Mouse (Mus musculus) c-Kit-positive CD71-positive TER-119-positive erythroid progenitor cells, embryonic 14.5 days (primary cell): ENCODE data around the gene Tex44.

Experiments used
- DNase-seq: peaks from one replicate; pipeline ENCODE4 v3.0.0-alpha.2; 2013; ENCODE audit warnings: low spot score

Tex44 gene

GRCm38 (mm10) chr1:86426128-86426527, at the start of gene Tex44, which contains the start of gene Nmur1:
TSS of gene Tex44 (plus strand) at chr1:86426329.
TSS of gene Nmur1 (minus strand) at chr1:86426228.
- DNase-seq = no peak

GRCm38 (mm10) chr1:86376354-86376753, 49.8 kb upstream of the Tex44 start:
- DNase-seq = no peak

GRCm38 (mm10) chr1:86378662-86379061, 47.5 kb upstream of the Tex44 start:
- no peak for DNase-seq

- DNase-seq = no peak
Measured at GRCm38 (mm10) chr1:86379161-86379569, 47.0 kb upstream of the Tex44 start.

GRCm38 (mm10) chr1:86381027-86381426, 45.1 kb upstream of the Tex44 start:
- peak; percentile 67 for DNase-seq

- DNase-seq = peak; percentile 61
Measured at GRCm38 (mm10) chr1:86389230-86389629, 36.9 kb upstream of the Tex44 start.

- no peak for DNase-seq
Measured at GRCm38 (mm10) chr1:86391425-86391824, 34.7 kb upstream of the Tex44 start.

GRCm38 (mm10) chr1:86393219-86393618, 32.9 kb upstream of the Tex44 start:
- no peak for DNase-seq

GRCm38 (mm10) chr1:86394246-86394645, 31.9 kb upstream of the Tex44 start:
- DNase-seq = no peak

- DNase-seq = no peak
Measured at GRCm38 (mm10) chr1:86395897-86396296, 30.2 kb upstream of the Tex44 start.

GRCm38 (mm10) chr1:86397621-86398020, 28.5 kb upstream of the Tex44 start:
- no peak for DNase-seq

GRCm38 (mm10) chr1:86398222-86398621, 27.9 kb upstream of the Tex44 start:
- no peak for DNase-seq

GRCm38 (mm10) chr1:86399322-86399721, 26.8 kb upstream of the Tex44 start:
- DNase-seq = no peak

GRCm38 (mm10) chr1:86400096-86400754, 25.9 kb upstream of the Tex44 start:
- no peak for DNase-seq

GRCm38 (mm10) chr1:86404834-86405233, 21.3 kb upstream of the Tex44 start:
- DNase-seq = peak; percentile 34

GRCm38 (mm10) chr1:86406313-86406712, 19.8 kb upstream of the Tex44 start:
- DNase-seq = no peak

- DNase-seq = no peak
Measured at GRCm38 (mm10) chr1:86406914-86407313, 19.2 kb upstream of the Tex44 start.

- DNase-seq = no peak
Measured at GRCm38 (mm10) chr1:86408515-86408914, 17.6 kb upstream of the Tex44 start.

GRCm38 (mm10) chr1:86409476-86409875, 16.7 kb upstream of the Tex44 start:
- no peak for DNase-seq

GRCm38 (mm10) chr1:86414715-86415114, 11.4 kb upstream of the Tex44 start:
- no peak for DNase-seq

- no peak for DNase-seq
Measured at GRCm38 (mm10) chr1:86415144-86415543, 11.0 kb upstream of the Tex44 start.

GRCm38 (mm10) chr1:86415612-86416184, 10.4 kb upstream of the Tex44 start:
- DNase-seq = no peak

GRCm38 (mm10) chr1:86416321-86416720, 9.8 kb upstream of the Tex44 start:
- DNase-seq = no peak

GRCm38 (mm10) chr1:86421007-86421406, 5.1 kb upstream of the Tex44 start:
- no peak for DNase-seq
